Mouse (Mus musculus): ENCODE results near the gene Csrnp1.

The Csrnp1 gene

GRCm38 (mm10) chr9:120001945-120002725 is 17.7 kb upstream of the Csrnp1 start:
- no peak for DNase-seq

- DNase-seq: no peak
Observed at GRCm38 (mm10) chr9:120000761-120001160, 16.3 kb upstream of the Csrnp1 start.

GRCm38 (mm10) chr9:119999636-120000035 is 15.2 kb upstream of the Csrnp1 start:
- no peak for DNase-seq

GRCm38 (mm10) chr9:119998776-119999175 is 14.3 kb upstream of the Csrnp1 start:
- no peak for DNase-seq

- DNase-seq: no peak
Observed at GRCm38 (mm10) chr9:119996080-119996479, 11.6 kb upstream of the Csrnp1 start.

GRCm38 (mm10) chr9:119994207-119994606 is 9.7 kb upstream of the Csrnp1 start:
- DNase-seq: no peak

GRCm38 (mm10) chr9:119993092-119993844 is 8.8 kb upstream of the Csrnp1 start:
- no peak for DNase-seq

- DNase-seq: no peak
Observed at GRCm38 (mm10) chr9:119991310-119991709, 6.9 kb upstream of the Csrnp1 start.

GRCm38 (mm10) chr9:119988304-119988703 is 3.8 kb upstream of the Csrnp1 start:
- DNase-seq: no peak

GRCm38 (mm10) chr9:119985881-119986574 is 1.6 kb upstream of the Csrnp1 start:
- DNase-seq: no peak

- peak; percentile 75 for DNase-seq
Observed at GRCm38 (mm10) chr9:119983585-119984535, 598 bp downstream of the Csrnp1 start.

GRCm38 (mm10) chr9:119982956-119983551 is 1.4 kb downstream of the Csrnp1 start:
- peak; percentile 61 for DNase-seq

- DNase-seq: peak; percentile 70
Observed at GRCm38 (mm10) chr9:119982241-119982811, 2.1 kb downstream of the Csrnp1 start.

GRCm38 (mm10) chr9:119981183-119982179 is 3.0 kb downstream of the Csrnp1 start:
- peak; percentile 62 for DNase-seq

GRCm38 (mm10) chr9:119980770-119981182 is 3.7 kb downstream of the Csrnp1 start:
- DNase-seq: peak; percentile 42

- DNase-seq: peak; percentile 46
Observed at GRCm38 (mm10) chr9:119979749-119980148, 4.7 kb downstream of the Csrnp1 start.

GRCm38 (mm10) chr9:119978811-119979441 is 5.5 kb downstream of the Csrnp1 start:
- peak; percentile 59 for DNase-seq

- DNase-seq: no peak
Observed at GRCm38 (mm10) chr9:119978151-119978810, 6.2 kb downstream of the Csrnp1 start.

GRCm38 (mm10) chr9:119977557-119978060 is 6.8 kb downstream of the Csrnp1 start:
- no peak for DNase-seq

Data from cerebellum, adult 9-10 months (tissue).